Mouse (Mus musculus) lung, postnatal 14 days (tissue): Measurements from ENCODE around the gene Arpp19.
A peak's percentile ranks its signal among the peaks of the same experiment; 100 is the strongest.

Source experiments
- DNase-seq: peaks from one replicate; pipeline ENCODE4 v3.0.0; 2021

Arpp19 gene

DNA sequence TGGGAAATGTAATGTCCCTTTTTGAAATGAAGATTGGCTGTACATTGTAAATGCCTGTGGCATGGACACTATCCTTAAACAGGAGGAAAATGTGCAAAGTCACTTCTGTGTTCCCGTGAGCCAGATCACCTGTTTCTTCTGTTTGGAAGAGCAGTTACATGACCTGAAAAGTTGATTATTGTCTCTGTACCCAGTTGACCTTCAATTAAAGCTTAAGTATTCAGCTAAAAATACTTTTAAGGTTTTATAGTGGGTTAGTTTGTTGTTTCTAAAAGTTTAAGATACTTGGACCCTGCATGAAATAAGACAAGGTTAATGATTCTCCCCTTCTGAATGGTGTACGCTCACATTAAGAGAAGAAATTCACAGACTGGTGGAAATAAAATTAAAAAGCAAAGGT lies 3.2 kb downstream of the Arpp19 start:
- no peak for DNase-seq

GRCm38 (mm10) chr9:75041840-75042525 lies 4.6 kb downstream of the Arpp19 start:
- DNase-seq: no peak

DNA sequence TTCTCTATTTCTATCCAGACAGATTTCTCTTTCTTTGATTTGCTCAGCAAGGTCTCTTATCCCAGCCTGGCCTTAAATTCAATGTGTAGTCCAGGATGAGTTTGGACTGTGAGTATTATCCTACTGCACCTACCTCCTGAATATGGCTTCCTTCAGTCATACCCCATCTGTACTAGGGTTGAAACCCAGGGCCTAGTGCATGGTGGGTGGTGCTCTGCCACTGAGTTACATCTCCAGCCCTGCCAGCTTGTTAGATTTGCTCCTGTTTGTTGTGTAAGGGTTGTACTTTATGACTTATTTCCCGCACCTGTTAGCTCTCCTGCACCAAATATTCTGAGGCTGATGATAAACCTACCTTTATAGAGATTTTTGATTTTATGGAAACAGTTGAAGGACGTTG lies 5.8 kb downstream of the Arpp19 start:
- DNase-seq: no peak

DNA sequence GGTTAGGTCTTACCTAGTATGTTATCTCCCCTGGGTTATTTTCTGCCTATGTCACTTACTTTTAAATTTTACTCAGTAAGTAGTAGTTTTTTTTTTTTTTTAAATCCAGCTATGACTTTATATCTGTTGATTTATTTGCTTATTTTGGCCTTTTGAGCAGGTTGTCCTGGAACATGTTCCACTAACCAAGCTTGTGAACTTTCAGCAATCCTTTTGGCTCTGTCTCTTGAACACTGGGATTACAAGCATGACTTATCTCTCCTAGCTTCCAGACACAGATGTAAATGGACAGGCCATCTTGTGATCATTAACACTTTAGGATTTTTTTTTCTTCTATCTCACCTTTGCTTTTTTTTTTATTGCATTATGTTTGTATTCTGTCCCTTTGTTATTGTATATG lies 9.7 kb downstream of the Arpp19 start:
- no peak for DNase-seq

GRCm38 (mm10) chr9:75049100-75049499 lies 11.7 kb downstream of the Arpp19 start:
- peak; percentile 48 for DNase-seq

GRCm38 (mm10) chr9:75050003-75050402 lies 12.6 kb downstream of the Arpp19 start:
- DNase-seq: peak; percentile 74

DNA sequence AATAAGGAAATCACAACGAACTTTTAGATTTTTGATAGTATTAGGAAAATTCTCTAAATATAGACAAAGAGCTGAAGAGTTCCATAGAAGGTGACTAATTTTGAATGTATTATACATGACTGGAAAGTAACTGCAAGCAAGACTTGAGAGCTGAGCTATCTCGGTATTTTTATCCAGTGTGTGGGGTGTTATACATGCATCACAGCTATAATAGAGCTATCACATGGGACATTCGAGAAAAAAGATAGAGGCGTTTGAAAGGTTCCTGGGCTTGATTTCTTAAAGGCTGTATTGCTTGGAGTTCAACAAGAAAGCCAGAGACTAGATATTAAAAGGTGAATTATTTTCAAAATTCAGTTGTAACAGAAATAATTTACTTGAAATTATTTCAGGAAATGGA lies 14.4 kb downstream of the Arpp19 start:
- no peak for DNase-seq

GRCm38 (mm10) chr9:75055046-75055445 lies 17.6 kb downstream of the Arpp19 start:
- DNase-seq: no peak

DNA sequence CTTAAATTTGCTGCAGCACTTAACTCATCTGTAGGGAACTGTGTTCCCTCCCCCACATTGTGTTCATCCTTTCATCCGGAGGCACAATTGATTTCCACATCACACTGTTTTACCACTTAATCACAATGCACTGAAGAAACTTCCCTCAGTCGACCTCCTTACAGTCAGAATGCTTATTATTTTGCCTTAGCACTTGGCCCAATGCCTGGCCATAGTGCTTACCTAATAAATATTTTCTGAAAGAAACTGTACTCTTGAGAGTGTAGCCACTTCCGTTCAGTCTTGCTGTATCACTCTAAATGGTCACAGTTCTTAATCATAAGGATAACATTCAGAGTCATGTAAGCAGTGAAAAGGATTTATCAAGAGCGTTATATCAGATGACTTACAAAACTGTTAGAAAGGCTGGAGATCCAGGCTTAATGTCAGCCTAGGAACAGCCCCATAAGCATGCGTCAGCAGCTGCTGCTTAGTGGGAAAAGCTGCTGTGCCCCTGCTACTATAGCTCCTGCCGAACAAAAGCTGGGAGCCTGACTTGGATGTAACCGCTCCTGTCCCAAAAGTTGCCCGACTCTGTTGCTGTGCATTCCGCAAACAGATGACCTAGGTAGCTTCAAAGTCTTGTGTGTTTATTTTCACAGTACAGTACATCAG lies 27.4 kb downstream of the Arpp19 start:
- no peak for DNase-seq

DNA sequence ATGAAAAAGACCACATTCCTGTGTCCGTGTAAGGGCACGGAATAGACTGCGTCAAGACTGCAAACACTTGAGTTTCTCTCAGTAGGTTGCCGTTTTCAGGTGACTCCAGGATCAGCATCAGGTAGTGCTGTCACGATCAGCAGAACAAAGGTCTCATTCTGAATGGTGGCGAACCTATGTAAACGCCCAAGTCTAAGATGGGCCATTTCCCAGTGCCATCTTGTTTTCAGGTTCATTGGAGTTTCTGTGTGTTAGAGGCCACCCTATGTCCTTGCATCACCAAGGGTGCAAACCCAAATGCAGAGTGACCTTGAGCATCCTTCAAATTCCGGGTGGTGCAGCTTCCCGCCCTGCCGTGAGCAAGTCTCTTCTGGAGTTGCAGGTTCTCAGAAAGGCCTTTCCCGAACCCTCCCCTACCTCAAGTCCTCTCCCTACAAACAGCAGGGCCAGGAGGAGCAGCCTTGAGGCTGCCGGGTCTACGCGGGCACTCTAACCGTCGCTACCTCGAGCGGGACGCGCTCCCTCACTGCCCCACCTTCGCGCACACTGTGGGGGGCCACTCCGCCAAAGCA lies 33.1 kb downstream of the Arpp19 start, which contains the start of gene Myo5a:
Myo5a (plus strand) TSS at position 559 of the 572 bp plus-strand sequence.
- DNase-seq: no peak

DNA sequence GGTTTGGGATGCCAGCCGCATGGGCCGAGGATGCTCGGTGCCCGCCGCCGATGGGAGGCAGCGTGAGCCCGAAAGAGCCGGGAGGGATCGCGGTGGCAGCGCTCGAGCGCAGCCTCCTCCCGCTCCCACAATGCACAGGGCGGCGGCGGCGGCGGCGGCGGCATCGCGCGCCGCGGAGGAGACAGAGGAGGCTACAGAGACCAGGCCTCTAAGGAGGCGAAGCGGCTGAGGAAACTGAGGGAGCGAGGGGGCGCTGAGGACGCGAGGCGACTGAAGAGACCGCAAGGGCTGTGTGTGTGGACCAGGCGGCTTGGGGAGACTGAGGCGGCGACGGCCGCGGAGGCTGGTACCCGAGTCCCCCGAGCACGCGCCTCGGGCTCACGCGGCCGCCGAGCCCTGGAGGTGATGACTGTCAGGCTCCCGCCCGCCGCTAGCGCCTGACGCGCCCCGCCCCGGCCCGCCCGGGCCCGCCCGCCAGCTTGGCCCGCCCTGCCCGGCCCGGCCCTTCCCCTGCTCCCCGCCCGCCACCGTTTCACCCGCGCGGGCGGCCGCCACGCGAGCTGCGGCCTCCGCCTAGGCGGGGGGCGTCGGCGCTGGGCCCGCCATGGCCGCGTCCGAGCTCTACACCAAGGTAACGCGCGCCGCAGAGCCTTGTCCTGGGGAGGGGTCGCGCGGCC lies 33.8 kb downstream of the Arpp19 start:
- DNase-seq: peak; percentile 76

GRCm38 (mm10) chr9:75071706-75072192 lies 34.3 kb downstream of the Arpp19 start:
- DNase-seq: peak; percentile 17

GRCm38 (mm10) chr9:75072361-75072760 lies 34.9 kb downstream of the Arpp19 start:
- DNase-seq: no peak

GRCm38 (mm10) chr9:75077191-75077590 lies 39.8 kb downstream of the Arpp19 start:
- DNase-seq: no peak

DNA sequence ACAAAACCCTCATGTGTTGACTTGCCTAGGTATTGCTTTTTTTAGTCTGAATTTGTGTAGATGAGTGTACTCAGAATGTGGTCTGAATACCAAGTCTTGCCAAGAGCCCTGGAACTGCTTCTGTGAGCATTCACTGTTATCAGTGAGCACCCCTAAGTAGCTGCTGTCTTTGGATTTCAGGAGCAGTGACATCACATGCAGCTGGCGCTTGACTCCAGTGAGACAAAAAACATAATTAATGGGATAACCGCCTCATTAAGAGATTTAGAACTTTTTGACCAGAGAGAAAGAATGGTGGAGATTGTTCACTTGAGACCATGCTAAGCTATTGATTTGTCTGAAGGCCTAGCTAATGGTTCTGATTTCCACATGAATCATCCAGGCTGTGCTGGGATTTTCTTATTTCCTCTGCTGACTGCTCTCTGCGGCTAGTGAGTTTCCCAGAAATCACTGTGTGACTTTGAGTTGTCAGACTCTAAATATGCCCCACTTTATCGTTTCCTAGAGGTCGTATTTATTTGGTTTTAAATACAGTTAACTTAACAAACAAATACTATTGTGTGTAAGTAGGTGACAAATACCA lies 47.9 kb downstream of the Arpp19 start:
- no peak for DNase-seq

- DNase-seq: no peak
Observed at GRCm38 (mm10) chr9:75087823-75088222, 50.4 kb downstream of the Arpp19 start.

DNA sequence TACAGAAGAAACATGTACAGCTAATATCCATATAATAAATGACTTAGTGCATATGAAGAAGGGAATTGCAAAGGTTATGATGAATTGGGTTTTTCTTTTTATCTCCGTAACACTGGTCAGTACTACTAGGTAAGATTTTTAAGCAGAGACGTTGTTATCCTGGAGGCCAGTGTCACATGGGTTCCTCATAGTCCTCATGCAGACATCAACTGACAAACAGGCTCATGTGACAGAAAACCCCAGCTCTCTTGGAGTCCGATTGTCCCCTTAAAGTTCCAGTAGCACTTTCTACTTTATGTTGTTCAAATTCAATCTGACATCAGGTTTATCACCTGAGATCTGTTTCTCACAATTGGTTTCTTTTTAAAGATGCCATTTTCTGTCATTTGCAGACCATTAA lies 51.9 kb downstream of the Arpp19 start:
- no peak for DNase-seq

DNA sequence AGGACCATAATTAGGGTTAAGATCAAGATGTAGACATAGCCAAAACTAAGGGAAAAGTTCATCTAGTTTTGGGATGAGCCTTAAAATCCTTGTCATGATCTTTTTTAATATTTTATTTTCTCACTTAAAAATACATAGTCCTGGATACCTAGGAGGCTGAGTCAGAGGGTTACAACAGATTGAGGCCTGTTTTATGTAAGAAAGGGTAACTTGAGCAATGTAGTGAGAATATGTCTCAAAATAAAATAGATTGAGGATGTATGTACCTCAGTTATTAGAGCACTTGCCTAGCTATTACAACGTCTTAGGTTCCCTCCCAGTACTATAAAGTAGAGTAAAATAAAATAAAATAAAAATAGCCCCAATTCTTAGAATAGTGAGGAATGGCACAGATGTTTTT lies 54.7 kb downstream of the Arpp19 start:
- DNase-seq: no peak

GRCm38 (mm10) chr9:75094762-75095161 lies 57.3 kb downstream of the Arpp19 start:
- DNase-seq: no peak

GRCm38 (mm10) chr9:75098937-75099336 lies 61.5 kb downstream of the Arpp19 start:
- DNase-seq: no peak

DNA sequence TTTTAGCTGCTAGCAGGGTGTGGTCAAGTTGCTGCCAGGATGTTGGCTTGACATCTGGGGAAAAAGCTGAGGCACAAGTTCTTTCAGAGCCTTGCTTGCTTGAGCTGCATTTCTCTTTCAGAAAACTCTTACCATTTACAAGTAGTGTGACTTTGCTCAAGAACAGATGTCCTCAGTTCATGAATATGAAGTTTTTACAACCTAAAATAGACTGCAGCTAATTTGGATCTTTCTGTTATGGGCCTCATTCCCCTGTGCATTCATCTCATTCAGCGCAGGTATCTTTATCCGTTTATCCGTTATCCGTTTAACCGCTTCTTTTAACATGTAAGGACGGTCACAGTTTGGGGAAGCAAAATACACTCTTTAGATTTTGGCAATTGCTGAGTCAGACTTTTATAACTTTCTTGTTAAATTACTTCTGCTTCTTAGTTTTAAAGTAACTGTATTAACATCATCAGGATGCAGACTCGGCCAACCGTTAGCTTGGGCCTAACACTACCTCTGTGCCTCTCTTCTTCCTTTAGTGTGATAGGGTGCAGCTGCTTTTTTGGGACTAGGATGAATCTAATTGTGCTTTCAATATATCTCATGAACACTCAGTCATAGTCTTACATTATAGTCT lies 62.9 kb downstream of the Arpp19 start:
- DNase-seq: no peak

DNA sequence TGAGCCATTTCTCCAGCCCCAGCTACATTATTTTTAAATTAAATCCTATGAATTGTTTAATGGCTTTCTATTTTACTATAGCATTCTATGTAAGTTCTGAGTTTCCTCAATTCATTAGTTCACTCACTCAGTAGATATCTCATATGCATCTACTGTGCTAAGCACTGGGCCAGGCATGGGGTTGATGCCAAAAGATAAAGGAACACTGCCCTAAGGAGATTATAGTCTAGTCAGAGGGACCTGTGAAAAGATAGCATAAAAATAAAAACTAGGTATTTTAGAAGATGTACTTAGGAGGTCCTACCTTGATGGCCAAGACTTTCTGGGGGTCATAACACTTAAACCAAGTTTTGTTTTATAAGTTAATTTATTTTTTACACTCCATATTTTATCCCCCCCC lies 64.7 kb downstream of the Arpp19 start:
- no peak for DNase-seq
